Mouse (Mus musculus): ENCODE measurements around the gene Exoc6.

DNA sequence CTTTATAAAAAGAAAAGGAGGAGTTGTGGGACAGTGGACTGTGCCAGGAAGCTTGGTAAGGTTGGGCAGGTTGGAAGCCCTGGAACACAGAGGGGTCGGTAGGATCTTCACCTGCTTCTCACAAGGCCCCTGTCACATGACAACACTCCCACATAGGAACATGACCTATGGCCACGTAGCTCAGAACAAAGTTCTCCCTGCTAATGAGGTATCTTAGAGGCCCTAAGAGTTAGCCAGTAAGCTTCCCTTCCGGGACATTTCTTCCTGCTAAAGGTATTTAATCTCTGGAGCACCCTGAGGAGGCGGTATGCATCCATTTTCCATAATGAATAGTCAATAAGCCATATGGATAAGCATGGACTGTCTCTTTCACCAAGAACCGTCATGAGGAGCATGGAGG is 119.3 kb downstream of the Exoc6 start:
- no peak for TF ChIP-seq TAL1 (IDR thresholded peaks at IDR 0.05; ENCODE audit: low read length)
- TF ChIP-seq GATA1 (IDR thresholded peaks at IDR 0.05; ENCODE audit: low read length) = no peak

All from erythroblast, embryonic 14.5 days (primary cell).